ENCODE assay signal across 15 mouse cellular contexts in genomic region chr14:31410123-31410724, GRCm38 (mm10). TPM values are rescaled to one million over a fixed set of nuclear protein-coding genes. Genes with fewer than 3 reads are reported as not detected.
DNase-seq lines count a peak whose midpoint lies in the region; ATAC-seq lines count a peak whose summit lies in the region.
"Had no signal": no experiment of that assay in that cellular context is flagged by ENCODE, and none has a peak within 500 bp of the region (broad histone marks: within the 10 kb centered on the region; RNA-seq: fewer than 3 reads in every experiment).

No protein-coding gene starts in this region.

- intact Hi-C loops in left cerebral cortex, postnatal 4 days (cut with DNase I) = no loop called here

- H3K27ac ChIP-seq in kidney, embryonic 15.5 days = peak overlapping the region; percentile 45; the same call in 1 of the 2 replicates
- no peak overlapping the region for H3K27ac ChIP-seq in kidney, embryonic 14.5 days (ENCODE audit: low read depth, low read length)
- H3K27ac ChIP-seq in midbrain, embryonic 16.5 days (ENCODE audit: low read length) = no peak overlapping the region
- H3K27ac ChIP-seq: forebrain, embryonic 10.5 days; kidney, postnatal 0 days had no signal

- no peak for ATAC-seq in kidney, embryonic 15.5 days (replicated peaks; ENCODE audit: low FRiP score)
- ATAC-seq in kidney, embryonic 14.5 days (ENCODE audit: low FRiP score, low TSS enrichment) = no peak
- ATAC-seq in midbrain, embryonic 16.5 days = no peak
- ATAC-seq: hindbrain, embryonic 16.5 days; Patski had no signal

- H3K9me3 ChIP-seq in kidney, embryonic 15.5 days (replicated peaks) = no peaks in the 10 kb centered on the region
- H3K9me3 ChIP-seq in kidney, embryonic 14.5 days (ENCODE audit: control insufficient read depth, low read length) = no peaks in the 10 kb centered on the region
- H3K9me3 ChIP-seq in midbrain, embryonic 16.5 days (replicated peaks; ENCODE audit: control insufficient read depth, low read length, poor library complexity, severe bottlenecking) = no peaks in the 10 kb centered on the region
- H3K9me3 ChIP-seq: forebrain, embryonic 10.5 days had no signal

- H3K9ac ChIP-seq in kidney, embryonic 15.5 days = no peak overlapping the region
- H3K9ac ChIP-seq in kidney, embryonic 14.5 days (ENCODE audit: low read depth, low read length) = no peak overlapping the region
- H3K9ac ChIP-seq in midbrain, embryonic 16.5 days (ENCODE audit: low read depth, low read length) = no peak overlapping the region

- H3K4me2 ChIP-seq in kidney, embryonic 15.5 days = no peak overlapping the region
- no peak overlapping the region for H3K4me2 ChIP-seq in kidney, embryonic 14.5 days (replicated peaks; ENCODE audit: low read depth, low read length)
- no peak overlapping the region for H3K4me2 ChIP-seq in midbrain, embryonic 16.5 days (ENCODE audit: low read length)

- H3K36me3 ChIP-seq in kidney, embryonic 15.5 days = peaks cover 9% of the 10 kb centered on the region; the same call in 1 of the 2 replicates
- no peaks in the 10 kb centered on the region for H3K36me3 ChIP-seq in kidney, embryonic 14.5 days (ENCODE audit: control insufficient read depth, insufficient read depth, low read length)
- peaks cover 5% of the 10 kb centered on the region for H3K36me3 ChIP-seq in midbrain, embryonic 16.5 days (ENCODE audit: control insufficient read depth, insufficient read depth, low read length)

- DNase-seq in cerebellum, postnatal 25 days = peak; percentile 16 to 30
- DNase-seq in cerebellum, adult 8-10 months = no peak
- DNase-seq in lung, postnatal 36 days = peak; percentile 55
- DNase-seq in lung, adult 18-20 months = no peak
- DNase-seq in left cerebral cortex, postnatal 4 days = no peak
- DNase-seq: cerebellum, adult 11-12 months; lung, postnatal 10 days; right cerebral cortex, postnatal 4 days had no signal

- H3K4me3 ChIP-seq in kidney, embryonic 15.5 days (replicated peaks) = no peak overlapping the region
- no peak overlapping the region for H3K4me3 ChIP-seq in kidney, embryonic 14.5 days (ENCODE audit: low read length)
- no peak overlapping the region for H3K4me3 ChIP-seq in midbrain, embryonic 16.5 days (ENCODE audit: low read depth, low read length)
- H3K4me3 ChIP-seq: forebrain, embryonic 10.5 days had no signal

- WGBS in kidney, embryonic 15.5 days = 82% methylated on average over 9 of the region's 9 CpGs
- WGBS in kidney, embryonic 14.5 days = 81% methylated on average over 9 of the region's 9 CpGs
- WGBS in midbrain, embryonic 16.5 days = 94% methylated on average over 8 of the region's 9 CpGs

- peaks cover 74% of the 10 kb centered on the region for H3K4me1 ChIP-seq in kidney, embryonic 15.5 days
- H3K4me1 ChIP-seq in kidney, embryonic 14.5 days (ENCODE audit: control insufficient read depth, insufficient read depth, low read length) = peaks cover 42% of the 10 kb centered on the region
- peaks cover 10% of the 10 kb centered on the region for H3K4me1 ChIP-seq in midbrain, embryonic 16.5 days (ENCODE audit: control insufficient read depth, insufficient read depth, low read length)

- H3K27me3 ChIP-seq in kidney, embryonic 15.5 days = no peaks in the 10 kb centered on the region
- H3K27me3 ChIP-seq in kidney, embryonic 14.5 days (ENCODE audit: control insufficient read depth, insufficient read depth, low read length) = no peaks in the 10 kb centered on the region
- no peaks in the 10 kb centered on the region for H3K27me3 ChIP-seq in midbrain, embryonic 16.5 days (ENCODE audit: control insufficient read depth, insufficient read depth, low read depth, low read length)
- H3K27me3 ChIP-seq: Patski had no signal

RNA-seq across cellular contexts. Expression of gene Sh3bp5, which starts 25.7 kb away (rescaled TPM):
- 30.2 and 33.1 TPM in 2 replicates for polyA plus RNA-seq in kidney, embryonic 15.5 days (2015; fragmentation: Nextera tagmentation; extraction: Ambion mirVana)
- 6.7 and 14.3 TPM in 2 replicates for polyA plus RNA-seq in kidney, embryonic 14.5 days (2014; fragmentation: Nextera tagmentation; extraction: Ambion mirVana)
- 100 to 1,000 TPM; 140 to 147 TPM for total RNA-seq in left cerebral cortex, postnatal 4 days (2021)
- 156 and 158 TPM in 2 replicates for polyA plus RNA-seq in midbrain, embryonic 16.5 days (2015; fragmentation: Nextera tagmentation; extraction: Ambion mirVana)

Comparison
In these comparisons a context has a peak if more than half of its experiments do, and no peak if none do; other contexts are left out.
1. DNase-seq: peak in cerebellum, postnatal 25 days (2 of 2) and lung, postnatal 36 days (single experiment); none in cerebellum, adult 8-10 months (single experiment), lung, adult 18-20 months (0 of 2) and left cerebral cortex, postnatal 4 days (single experiment).